Mouse (Mus musculus) heart, embryonic 13.5 days (tissue): Measurements from ENCODE around the gene Ccdc125. TPM values are rescaled to one million over a fixed set of nuclear protein-coding genes. Genes with fewer than 3 reads are reported as not detected.
"Not testable (repeated sequence)": the region's sequence is repeated elsewhere in the genome, so short reads cannot be mapped to it uniquely, and the experiment has no call there.

Experiments
- ATAC-seq: fragments of 200-750 bp; cut with Nextera tagmentation; 2 replicates; pipeline ENCODE4 v1.8.0; 2017; ENCODE audit warnings: moderate TSS enrichment; ENCODE audit not compliant: insufficient number of reproducible peaks, low FRiP score, low TSS enrichment; ENCODE audit errors: extremely low read depth
- H3K27ac ChIP-seq: fragments of 300-500 bp; sonication (generic); replicated peaks from 2 replicates; pipeline ENCODE4 v1.5.1; 2015; ENCODE audit warnings: moderate library complexity, mild to moderate bottlenecking, inconsistent platforms
- H3K27me3 ChIP-seq: fragments of 300-500 bp; sonication (generic); replicated peaks from 2 replicates; pipeline ENCODE4 v1.6.1; 2015; ENCODE audit warnings: mild to moderate bottlenecking, inconsistent platforms
- H3K36me3 ChIP-seq: fragments of 300-500 bp; sonication (generic); 2 replicates; pipeline ENCODE4 v1.6.1; 2015; ENCODE audit warnings: mild to moderate bottlenecking, inconsistent platforms
- H3K4me1 ChIP-seq: fragments of 300-500 bp; sonication (generic); 2 replicates; pipeline ENCODE4 v1.6.1; 2015; ENCODE audit warnings: inconsistent platforms
- H3K4me2 ChIP-seq: fragments of 300-500 bp; sonication (generic); 2 replicates; pipeline ENCODE4 v1.6.1; 2015; ENCODE audit warnings: inconsistent platforms, mild to moderate bottlenecking, moderate library complexity
- H3K4me3 ChIP-seq: fragments of 300-500 bp; sonication (generic); 2 replicates; pipeline ENCODE4 v1.5.1; 2015; ENCODE audit warnings: moderate library complexity, mild to moderate bottlenecking, inconsistent platforms
- H3K9ac ChIP-seq: fragments of 300-500 bp; sonication (generic); 2 replicates; pipeline ENCODE4 v1.6.1; 2015; ENCODE audit warnings: inconsistent platforms, mild to moderate bottlenecking, moderate library complexity
- H3K9me3 ChIP-seq: fragments of 300-500 bp; sonication (generic); 2 replicates; pipeline ENCODE4 v1.6.1; 2016; ENCODE audit warnings: inconsistent platforms
- WGBS: fragments of 180-500 bp; shearing (Covaris S2); methylation state at CpG from one replicate; pipeline ENCODE4 v1.1.7; 2015; ENCODE audit warnings: mixed read lengths; 5-methylcytosine and 5-hydroxymethylcytosine counted together
- polyA plus RNA-seq: library from polyadenylated mRNA; unstranded; fragments of >200 nt; fragmentation: Nextera tagmentation; extraction: Ambion mirVana; gene quantifications from 2 replicates; pipeline ENCODE4 v1.2.1, GENCODE M21; 2015

Ccdc125 gene
- polyA plus RNA-seq, 1 experiment from 2014 or later, result 3.8 TPM

GRCm38 (mm10) chr13:100724051-100724754, 54.7 kb downstream of the Ccdc125 start:
- Histone ChIP-seq H3K27ac (no peak overlapping the region), H3K9ac (no peak overlapping the region), H3K4me1 (peaks cover 45% of the 10 kb centered on the region), H3K36me3 (peaks cover 77% of the 10 kb centered on the region), H3K4me2 (no peak overlapping the region), H3K9me3 (no peaks in the 10 kb centered on the region), H3K4me3 (no peak overlapping the region), H3K27me3 (no peaks in the 10 kb centered on the region)
- ATAC-seq, result no peak
- WGBS, result 74% methylated on average over 7 of the region's 7 CpGs

- H3K36me3 ChIP-seq, result peaks cover 69% of the 10 kb centered on the region
- no peak for ATAC-seq
- no peaks in the 10 kb centered on the region for H3K27me3 ChIP-seq
- no peaks in the 10 kb centered on the region for H3K9me3 ChIP-seq
- peaks cover 51% of the 10 kb centered on the region for H3K4me1 ChIP-seq
- 40% methylated on average over 10 of the region's 10 CpGs for WGBS
- no peak overlapping the region for H3K4me3 ChIP-seq
- H3K9ac ChIP-seq, result peak overlapping the region; percentile 37; the same call in 1 of the 2 replicates
- peak overlapping the region; percentile 63 for H3K27ac ChIP-seq
- H3K4me2 ChIP-seq, result peak overlapping the region; percentile 25; the same call in 1 of the 2 replicates
These were observed 55.7 kb downstream of the Ccdc125 start for GRCm38 (mm10) chr13:100725194-100725593.

GRCm38 (mm10) chr13:100728086-100728485, 58.6 kb downstream of the Ccdc125 start:
- Histone ChIP-seq H3K4me1 (peaks cover 51% of the 10 kb centered on the region), H3K36me3 (peaks cover 44% of the 10 kb centered on the region), H3K9me3 (no peaks in the 10 kb centered on the region), H3K27me3 (no peaks in the 10 kb centered on the region), H3K4me2 (peak overlapping the region; percentile 69), H3K27ac (peak overlapping the region; percentile 2), H3K4me3 (no peak overlapping the region), H3K9ac (0 out of 2 replicates have a peak overlapping the region, but pooled peaks have one; percentile 8)
- 40% methylated on average over 5 of the region's 5 CpGs for WGBS
- ATAC-seq, result no peak

- not testable (repeated sequence) for ATAC-seq, H3K4me3 ChIP-seq, H3K9me3 ChIP-seq, H3K27me3 ChIP-seq
- WGBS, result 87% methylated on average over 4 of the region's 4 CpGs
- H3K4me2 ChIP-seq, result peak overlapping the region; percentile 69
- H3K36me3 ChIP-seq, result peaks cover 41% of the 10 kb centered on the region
- peak overlapping the region; percentile 2; the same call in 1 of the 2 replicates for H3K27ac ChIP-seq
- H3K9ac ChIP-seq, result peak overlapping the region; percentile 94; the same call in 1 of the 2 replicates
- H3K4me1 ChIP-seq, result peaks cover 51% of the 10 kb centered on the region
These were observed 59.0 kb downstream of the Ccdc125 start for GRCm38 (mm10) chr13:100728530-100728929.

DNA sequence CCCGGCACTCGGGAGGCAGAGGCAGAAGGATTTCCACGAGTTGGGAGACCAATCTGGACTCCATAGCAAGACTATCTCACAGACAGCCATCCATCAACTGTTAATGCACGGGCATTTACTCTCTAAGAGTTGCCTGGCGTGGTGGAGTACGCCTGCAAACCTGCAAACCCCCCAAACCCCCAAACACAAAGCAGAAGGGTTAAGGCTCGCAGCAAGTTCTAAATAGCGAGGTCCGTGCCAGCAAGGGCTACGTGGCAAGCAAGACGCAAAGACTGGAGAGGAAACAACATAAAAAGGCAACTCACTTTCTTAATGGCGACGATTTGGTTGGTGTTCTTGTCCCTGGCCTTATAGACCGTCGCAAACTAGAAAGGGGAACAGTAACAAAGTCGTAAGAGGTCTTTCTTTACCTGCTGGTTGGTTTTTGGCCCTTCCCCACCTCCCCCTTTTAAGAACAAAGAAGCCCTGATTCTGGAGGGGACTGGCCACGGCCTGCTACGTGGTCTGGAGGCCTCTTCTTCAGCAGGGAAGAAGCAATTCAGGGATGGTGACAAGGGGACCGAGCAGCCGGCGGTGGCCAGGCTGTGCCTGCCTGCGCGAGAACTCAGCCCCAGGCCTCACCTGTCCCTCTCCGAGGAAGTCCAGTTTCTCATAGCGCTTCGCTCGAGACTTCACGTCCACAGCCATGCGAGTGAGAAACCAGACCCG, 60.8 kb downstream of the Ccdc125 start:
- no peak; the same call in 1 of the 2 replicates for ATAC-seq

GRCm38 (mm10) chr13:100730861-100731176, 61.3 kb downstream of the Ccdc125 start, which contains the start of gene Cdk7:
TSS of gene Cdk7 (minus strand) at chr13:100730939.
- ATAC-seq, result peak; percentile 95
- H3K27ac ChIP-seq, result peak within 1 kb of the TSS; percentile 98
- H3K4me3 ChIP-seq, result peak within 1 kb of the TSS; percentile 75
- H3K4me2 ChIP-seq, result peak within 1 kb of the TSS; percentile 69
- no peaks in the 10 kb centered on the region for H3K27me3 ChIP-seq
- no peaks in the 10 kb centered on the region for H3K9me3 ChIP-seq
- peak within 1 kb of the TSS; percentile 94 for H3K9ac ChIP-seq
- H3K36me3 ChIP-seq, result peaks cover 43% of the 10 kb centered on the region
- H3K4me1 ChIP-seq, result peaks cover 31% of the 10 kb centered on the region
- WGBS, result 0% methylated on average over 19 of the region's 19 CpGs

More for the DNA sequence above, 60.8 kb downstream of the Ccdc125 start:
- H3K4me1 ChIP-seq, result peaks cover 36% of the 10 kb centered on the region
- no peaks in the 10 kb centered on the region for H3K27me3 ChIP-seq
- under 1% methylated on average over 30 of the region's 30 CpGs for WGBS
- H3K9ac ChIP-seq, result peak overlapping the region; percentile 94
- H3K36me3 ChIP-seq, result peaks cover 41% of the 10 kb centered on the region
- peak overlapping the region; percentile 98 for H3K27ac ChIP-seq
- peak overlapping the region; percentile 69 for H3K4me2 ChIP-seq
- peak overlapping the region; percentile 75 for H3K4me3 ChIP-seq
- H3K9me3 ChIP-seq, result no peaks in the 10 kb centered on the region

DNA sequence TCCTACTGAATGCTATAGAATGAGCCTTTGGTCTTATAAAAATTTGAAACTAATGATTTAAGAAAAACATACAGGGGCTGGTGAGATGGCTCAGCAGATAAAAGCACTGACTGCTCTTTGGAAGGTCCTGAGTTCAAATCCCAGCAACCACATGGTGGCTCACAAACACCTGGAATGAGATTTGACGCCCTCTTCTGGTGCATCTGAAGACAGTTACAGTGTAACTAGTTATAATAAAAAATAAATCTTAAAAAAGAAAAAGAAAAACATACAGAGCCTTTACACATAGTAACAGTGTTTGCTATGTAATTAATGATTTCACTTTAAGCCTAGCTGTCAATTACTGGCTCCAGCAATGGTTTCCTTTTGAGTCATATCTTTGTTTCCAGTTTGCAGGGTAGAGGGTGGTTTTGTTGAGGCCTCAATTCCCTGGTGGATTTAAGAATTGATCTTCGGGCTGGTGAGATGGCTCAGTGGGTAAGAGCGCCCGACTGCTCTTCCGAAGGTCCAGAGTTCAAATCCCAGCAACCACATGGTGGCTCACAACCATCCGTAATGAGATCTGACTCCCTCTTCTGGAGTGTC, 62.0 kb downstream of the Ccdc125 start:
- Histone ChIP-seq H3K36me3 (peaks cover 44% of the 10 kb centered on the region), H3K4me2 (peak overlapping the region; percentile 69), H3K27ac (peak overlapping the region; percentile 98; the same call in 1 of the 2 replicates), H3K4me3 (peak overlapping the region; percentile 75), H3K4me1 (peaks cover 26% of the 10 kb centered on the region)
- WGBS, result 89% methylated on average over 6 of the region's 6 CpGs
- not testable (repeated sequence) for H3K27me3 ChIP-seq, H3K9me3 ChIP-seq, H3K9ac ChIP-seq, ATAC-seq

DNA sequence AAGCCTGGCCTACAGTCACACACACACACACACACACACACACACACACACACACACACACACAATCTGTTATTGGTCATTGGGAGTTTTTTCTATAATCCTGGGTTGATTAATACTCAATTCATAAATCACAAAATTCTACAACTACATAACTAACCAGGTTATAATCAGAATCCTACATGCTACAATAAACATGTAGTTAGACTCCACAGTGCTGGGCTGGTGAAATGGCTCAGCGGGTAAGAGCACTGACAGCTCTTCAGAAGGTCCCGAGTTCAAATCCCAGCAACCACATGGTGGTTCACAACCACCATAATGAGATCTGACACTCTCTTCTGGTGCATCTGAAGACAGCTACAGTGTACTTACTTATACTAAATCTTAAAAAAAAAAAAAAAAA, 63.2 kb downstream of the Ccdc125 start:
- H3K9ac ChIP-seq, result no peak overlapping the region
- WGBS, result 87% methylated on average over 2 of the region's 2 CpGs
- no peak for ATAC-seq

GRCm38 (mm10) chr13:100742831-100743230, 73.3 kb downstream of the Ccdc125 start:
- H3K9ac ChIP-seq, result peak overlapping the region; percentile 15; the same call in 1 of the 2 replicates
- peaks cover 17% of the 10 kb centered on the region for H3K4me1 ChIP-seq
- peak overlapping the region; percentile 65; the same call in 1 of the 2 replicates for H3K4me3 ChIP-seq
- peak overlapping the region; percentile 72 for H3K4me2 ChIP-seq
- no peak overlapping the region for H3K27ac ChIP-seq
- no peaks in the 10 kb centered on the region for H3K27me3 ChIP-seq
- WGBS, result 79% methylated on average over 5 of the region's 5 CpGs
- peaks cover 29% of the 10 kb centered on the region for H3K36me3 ChIP-seq
- no peaks in the 10 kb centered on the region for H3K9me3 ChIP-seq
- no peak for ATAC-seq

More for the DNA sequence above, 63.2 kb downstream of the Ccdc125 start:
- H3K4me2 ChIP-seq, result no peak overlapping the region
- peaks cover 38% of the 10 kb centered on the region for H3K36me3 ChIP-seq
- H3K27me3 ChIP-seq, result no peaks in the 10 kb centered on the region
- H3K4me1 ChIP-seq, result peaks cover 20% of the 10 kb centered on the region
- no peaks in the 10 kb centered on the region for H3K9me3 ChIP-seq
- no peak overlapping the region for H3K27ac ChIP-seq
- no peak overlapping the region for H3K4me3 ChIP-seq

- Histone ChIP-seq H3K4me3 (peak overlapping the region; percentile 65), H3K4me2 (peak overlapping the region; percentile 72), H3K9me3 (no peaks in the 10 kb centered on the region), H3K27me3 (no peaks in the 10 kb centered on the region), H3K4me1 (peaks cover 17% of the 10 kb centered on the region), H3K9ac (peak overlapping the region; percentile 89), H3K27ac (peak overlapping the region; percentile 96), H3K36me3 (peaks cover 23% of the 10 kb centered on the region)
- 0 out of 2 replicates have a peak, but pooled peaks have one; percentile 6 for ATAC-seq
- 55% methylated on average over 11 of the region's 11 CpGs for WGBS
These were observed 74.0 kb downstream of the Ccdc125 start for GRCm38 (mm10) chr13:100743346-100744035.
